In genomic region chr10:120219578-120220359, GRCm38 (mm10) we compare ENCODE assay signal across 14 mouse cellular contexts. TPM values are rescaled to one million over a fixed set of nuclear protein-coding genes. Genes with fewer than 3 reads are reported as not detected.
DNase-seq lines count a peak whose midpoint lies in the region; ATAC-seq and TF ChIP-seq lines count a peak whose summit lies in the region.
"Had no signal": no experiment of that assay in that cellular context is flagged by ENCODE, and none has a peak within 500 bp of the region (broad histone marks: within the 10 kb centered on the region; RNA-seq: fewer than 3 reads in every experiment).

No protein-coding gene starts in this region.

- H3K36me3 ChIP-seq in kidney, embryonic 16.5 days (ENCODE audit: insufficient read depth, low read length): peaks cover 23% of the 10 kb centered on the region; the same call in 1 of the 2 replicates

- no peak for DNase-seq in kidney, postnatal 14 days
- peak; percentile 44 to 45 for DNase-seq in B cell, adult 2 months
- DNase-seq in lung, postnatal 10 days: peak; percentile 58
- DNase-seq in adipocyte (ENCODE audit: low spot score): no peak
- no peak for DNase-seq in ovary, postnatal 10 days (ENCODE audit: low spot score)
- DNase-seq: adrenal gland, postnatal 25 days; kidney, postnatal 10 days; right cerebral cortex, adult 18-20 months had no signal

- no peak overlapping the region for H3K27ac ChIP-seq in kidney, embryonic 16.5 days (ENCODE audit: low read length)
- peak overlapping the region; percentile 4; the same call in 1 of the 2 replicates for H3K27ac ChIP-seq in bone marrow, adult 2 months (ENCODE audit: control insufficient read depth, insufficient read depth, low read depth, low read length, poor library complexity)
- H3K27ac ChIP-seq: forebrain, embryonic 13.5 days had no signal

- no peak overlapping the region for H3K4me3 ChIP-seq in kidney, embryonic 16.5 days (ENCODE audit: low read length)
- H3K4me3 ChIP-seq in bone marrow, adult 2 months (replicated peaks; ENCODE audit: control insufficient read depth, low read depth, low read length): no peak overlapping the region
- H3K4me3 ChIP-seq: forebrain, embryonic 13.5 days; myocyte had no signal

- H3K4me1 ChIP-seq in kidney, embryonic 16.5 days (ENCODE audit: insufficient read depth, low read length): no peaks in the 10 kb centered on the region
- H3K4me1 ChIP-seq in bone marrow, adult 2 months (ENCODE audit: control insufficient read depth, insufficient read depth, low read length): no peaks in the 10 kb centered on the region; the same call in 1 of the 2 replicates
- H3K4me1 ChIP-seq: forebrain, embryonic 13.5 days had no signal

- no peak overlapping the region for H3K9ac ChIP-seq in kidney, embryonic 16.5 days (replicated peaks; ENCODE audit: low read length)
- H3K9ac ChIP-seq: forebrain, embryonic 13.5 days had no signal

- no peak overlapping the region for H3K4me2 ChIP-seq in kidney, embryonic 16.5 days (replicated peaks; ENCODE audit: low read depth, low read length)
- H3K4me2 ChIP-seq: forebrain, embryonic 13.5 days had no signal

- H3K9me3 ChIP-seq in kidney, embryonic 16.5 days (ENCODE audit: low read length): no peaks in the 10 kb centered on the region
- H3K9me3 ChIP-seq: forebrain, embryonic 13.5 days; G1E had no signal

- ATAC-seq in kidney, embryonic 16.5 days (ENCODE audit: low FRiP score, low TSS enrichment): peak; percentile 49; the same call in 1 of the 2 replicates
- ATAC-seq in erythroid progenitor cell, adult 5-6 weeks (replicated peaks; ENCODE audit: low FRiP score, poor library complexity, severe bottlenecking): no peak
- ATAC-seq: forebrain, embryonic 13.5 days had no signal

- TF ChIP-seq CTCF in bone marrow, adult 2 months (IDR thresholded peaks at IDR 0.05; ENCODE audit: control insufficient read depth, insufficient read depth, low read length): no peak

- 77% methylated on average over 14 of the region's 14 CpGs for WGBS in kidney, embryonic 16.5 days
- WGBS in bone marrow, adult 2 months: 22% methylated on average over 14 of the region's 14 CpGs

- no peaks in the 10 kb centered on the region for H3K27me3 ChIP-seq in kidney, embryonic 16.5 days (ENCODE audit: insufficient read depth, low read length)
- H3K27me3 ChIP-seq: forebrain, embryonic 13.5 days had no signal

- no peak for TF ChIP-seq POLR2A in bone marrow, adult 2 months (IDR thresholded peaks at IDR 0.05; ENCODE audit: borderline replicate concordance, control insufficient read depth, low read depth, low read length)

RNA-seq across cellular contexts. Expression of gene Llph, which starts 7.1 kb away (rescaled TPM):
- 45.1 and 54.1 TPM in 2 replicates for polyA plus RNA-seq in kidney, embryonic 16.5 days (2015; fragmentation: Nextera tagmentation; extraction: Ambion mirVana)
- polyA plus RNA-seq in bone marrow, adult 2 months (2011; ENCODE audit: insufficient read depth, insufficient read length, low replicate concordance, missing spikeins): 15.0 and 45.4 TPM in 2 replicates
- total RNA-seq in erythroid progenitor cell, adult 5-6 weeks (2015; ENCODE audit: low replicate concordance): 21.3 and 27.7 TPM in 2 replicates
- 10.3 and 23.2 TPM in 2 replicates for total RNA-seq in erythroid progenitor cell, adult 5-6 weeks (2017; ENCODE audit: low replicate concordance)

RNA-seq across cellular contexts. Expression of gene Irak3, which starts 17.8 kb away (rescaled TPM):
- 0.95 and 1.3 TPM in 2 replicates for polyA plus RNA-seq in kidney, embryonic 16.5 days (2015; fragmentation: Nextera tagmentation; extraction: Ambion mirVana)
- 4.1 and 14.3 TPM in 2 replicates for polyA plus RNA-seq in bone marrow, adult 2 months (2011; ENCODE audit: insufficient read depth, insufficient read length, low replicate concordance, missing spikeins)
- total RNA-seq in erythroid progenitor cell, adult 5-6 weeks (2015; ENCODE audit: low replicate concordance): 12.2 and 16.2 TPM in 2 replicates
- 1.3 and 4.1 TPM in 2 replicates for total RNA-seq in erythroid progenitor cell, adult 5-6 weeks (2017; ENCODE audit: low replicate concordance)

RNA-seq across cellular contexts. Expression of gene Tmbim4, which starts 18.4 kb away (rescaled TPM):
- 208 and 218 TPM in 2 replicates for polyA plus RNA-seq in kidney, embryonic 16.5 days (2015; fragmentation: Nextera tagmentation; extraction: Ambion mirVana)
- polyA plus RNA-seq in bone marrow, adult 2 months (2011; ENCODE audit: insufficient read depth, insufficient read length, low replicate concordance, missing spikeins): 64.9 and 68.2 TPM in 2 replicates
- total RNA-seq in erythroid progenitor cell, adult 5-6 weeks (2015; ENCODE audit: low replicate concordance): 29.8 and 50.1 TPM in 2 replicates
- total RNA-seq in erythroid progenitor cell, adult 5-6 weeks (2017; ENCODE audit: low replicate concordance): 30.9 and 50.3 TPM in 2 replicates

Comparison
In these comparisons a context has a peak if more than half of its experiments do, and no peak if none do; other contexts are left out.
1. DNase-seq: peak in B cell, adult 2 months (2 of 2) and lung, postnatal 10 days (single experiment); none in kidney, postnatal 14 days (single experiment), adipocyte (single experiment) and ovary, postnatal 10 days (single experiment).